Mouse (Mus musculus): Measurements from ENCODE around the gene Gm43518.

Gene Gm43518

GRCm38 (mm10) chr5:123927118-123927517, at the start of gene Gm43518:
TSS of gene Gm43518 (plus strand) at chr5:123927418.
- DNase-seq (ENCODE audit: extremely low read depth, low read depth, low spot score), result no peak

- no peak for DNase-seq (ENCODE audit: extremely low read depth, low read depth, low spot score)
These were observed 49.2 kb upstream of the Gm43518 start for GRCm38 (mm10) chr5:123878056-123878455.

GRCm38 (mm10) chr5:123879928-123880327, 47.3 kb upstream of the Gm43518 start, which contains the start of gene Hcar1:
TSS of gene Hcar1 (minus strand) at chr5:123880020.
- no peak for DNase-seq (ENCODE audit: extremely low read depth, low read depth, low spot score)

GRCm38 (mm10) chr5:123880778-123881177, 46.4 kb upstream of the Gm43518 start:
- no peak for DNase-seq (ENCODE audit: extremely low read depth, low read depth, low spot score)

- DNase-seq (ENCODE audit: extremely low read depth, low read depth, low spot score), result no peak
These were observed 43.3 kb upstream of the Gm43518 start for GRCm38 (mm10) chr5:123883891-123884290.

- DNase-seq (ENCODE audit: extremely low read depth, low read depth, low spot score), result no peak
These were observed 42.9 kb upstream of the Gm43518 start for GRCm38 (mm10) chr5:123884332-123884731.

- no peak for DNase-seq (ENCODE audit: extremely low read depth, low read depth, low spot score)
These were observed 40.9 kb upstream of the Gm43518 start for GRCm38 (mm10) chr5:123886365-123886764.

GRCm38 (mm10) chr5:123890312-123890711, 36.9 kb upstream of the Gm43518 start:
- no peak for DNase-seq (ENCODE audit: extremely low read depth, low read depth, low spot score)

GRCm38 (mm10) chr5:123890987-123891386, 36.2 kb upstream of the Gm43518 start:
- no peak for DNase-seq (ENCODE audit: extremely low read depth, low read depth, low spot score)

- DNase-seq (ENCODE audit: extremely low read depth, low read depth, low spot score), result no peak
These were observed 35.5 kb upstream of the Gm43518 start for GRCm38 (mm10) chr5:123891669-123892068.

- no peak for DNase-seq (ENCODE audit: extremely low read depth, low read depth, low spot score)
These were observed 33.7 kb upstream of the Gm43518 start for GRCm38 (mm10) chr5:123893520-123893919.

GRCm38 (mm10) chr5:123896395-123896794, 30.8 kb upstream of the Gm43518 start:
- peak; percentile 55 for DNase-seq (ENCODE audit: extremely low read depth, low read depth, low spot score)

- no peak for DNase-seq (ENCODE audit: extremely low read depth, low read depth, low spot score)
These were observed 29.9 kb upstream of the Gm43518 start for GRCm38 (mm10) chr5:123897352-123897751.

GRCm38 (mm10) chr5:123904059-123904672, 23.1 kb upstream of the Gm43518 start:
- no peak for DNase-seq (ENCODE audit: extremely low read depth, low read depth, low spot score)

GRCm38 (mm10) chr5:123906146-123906975, 20.9 kb upstream of the Gm43518 start:
- no peak for DNase-seq (ENCODE audit: extremely low read depth, low read depth, low spot score)

GRCm38 (mm10) chr5:123906976-123907630, 20.1 kb upstream of the Gm43518 start, which contains the start of gene Denr:
TSS of gene Denr (plus strand) at chr5:123907175.
- DNase-seq (ENCODE audit: extremely low read depth, low read depth, low spot score), result no peak

- no peak for DNase-seq (ENCODE audit: extremely low read depth, low read depth, low spot score)
These were observed 19.6 kb upstream of the Gm43518 start for GRCm38 (mm10) chr5:123907631-123907977.

GRCm38 (mm10) chr5:123914852-123915251, 12.4 kb upstream of the Gm43518 start:
- DNase-seq (ENCODE audit: extremely low read depth, low read depth, low spot score), result no peak

GRCm38 (mm10) chr5:123922112-123922511, 5.1 kb upstream of the Gm43518 start:
- DNase-seq (ENCODE audit: extremely low read depth, low read depth, low spot score), result no peak

- DNase-seq (ENCODE audit: extremely low read depth, low read depth, low spot score), result no peak
These were observed 3.3 kb downstream of the Gm43518 start, which contains the start of gene Ccdc62 for GRCm38 (mm10) chr5:123930508-123930989. TSS of gene Ccdc62 (plus strand) at chr5:123930679.

GRCm38 (mm10) chr5:123931131-123931530, 3.9 kb downstream of the Gm43518 start:
- no peak for DNase-seq (ENCODE audit: extremely low read depth, low read depth, low spot score)

Data from fat pad, adult 2 months (tissue).